In the genomic region with DNA sequence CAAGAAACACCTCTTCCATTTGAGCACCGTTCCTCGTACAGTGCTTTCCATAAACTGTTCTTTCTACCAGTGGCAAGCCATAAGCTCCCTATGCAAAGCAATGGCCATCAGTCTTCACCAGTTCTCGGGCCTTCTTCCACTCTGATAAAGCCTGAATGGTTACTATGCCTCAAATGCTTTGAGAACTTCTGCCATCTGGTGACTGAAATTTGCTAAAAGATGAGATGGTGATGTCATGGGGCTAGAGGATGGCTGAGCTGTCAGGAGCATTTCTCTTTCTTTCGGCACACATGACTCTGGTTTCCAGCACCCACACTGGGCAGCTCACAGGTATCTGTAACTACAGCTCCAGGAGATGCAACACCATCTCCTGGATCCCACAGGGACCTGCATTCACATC, we compare ENCODE assay signal across 9 mouse cellular contexts. TPM values are rescaled to one million over a fixed set of nuclear protein-coding genes. Genes with fewer than 3 reads are reported as not detected.
A peak's percentile ranks its signal among the peaks of the same experiment; 100 is the strongest.
DNase-seq lines count a peak whose midpoint lies in the region; ATAC-seq and TF ChIP-seq lines count a peak whose summit lies in the region.
"Had no signal": no experiment of that assay in that cellular context is flagged by ENCODE, and none has a peak within 500 bp of the region (broad histone marks: within the 10 kb centered on the region; RNA-seq: fewer than 3 reads in every experiment).

No protein-coding gene starts in this region.

- no peak overlapping the region for H3K4me3 ChIP-seq in gastrocnemius, adult 2 months
- H3K4me3 ChIP-seq in neural tube, embryonic 14.5 days (ENCODE audit: low read depth, low read length): no peak overlapping the region
- no peak overlapping the region for H3K4me3 ChIP-seq in forebrain, postnatal 0 days (ENCODE audit: low read depth, low read length)
- H3K4me3 ChIP-seq: erythroblast, embryonic 14.5 days had no signal

- 0 out of 2 replicates have a peak, but pooled peaks have one; percentile 69 for ATAC-seq in neural tube, embryonic 14.5 days (ENCODE audit: low read depth)
- peak; percentile 89 for ATAC-seq in forebrain, postnatal 0 days

- no peaks in the 10 kb centered on the region for H3K4me1 ChIP-seq in neural tube, embryonic 14.5 days (ENCODE audit: control insufficient read depth, insufficient read depth, low read length)
- H3K4me1 ChIP-seq in forebrain, postnatal 0 days (ENCODE audit: insufficient read depth): no peaks in the 10 kb centered on the region

- 76% methylated on average over 4 of the region's 4 CpGs for WGBS in neural tube, embryonic 14.5 days
- WGBS in forebrain, postnatal 0 days: 71% methylated on average over 4 of the region's 4 CpGs

- no peak overlapping the region for H3K4me2 ChIP-seq in neural tube, embryonic 14.5 days (ENCODE audit: low read depth, low read length)
- H3K4me2 ChIP-seq in forebrain, postnatal 0 days (ENCODE audit: low read depth): no peak overlapping the region

- H3K36me3 ChIP-seq in neural tube, embryonic 14.5 days (ENCODE audit: control insufficient read depth, insufficient read depth, low read length): no peaks in the 10 kb centered on the region
- H3K36me3 ChIP-seq in forebrain, postnatal 0 days (ENCODE audit: insufficient read depth): no peaks in the 10 kb centered on the region

- no peak overlapping the region for H3K9ac ChIP-seq in neural tube, embryonic 14.5 days (replicated peaks; ENCODE audit: low read depth, low read length)
- no peak overlapping the region for H3K9ac ChIP-seq in forebrain, postnatal 0 days

- intact Hi-C loops in gastrocnemius, adult 2 months (cut with DNase I): loop anchor here (2.0 to 5.0 kb wide), 2 partner anchors 176 to 365 kb away; no protein-coding TSS in a partner anchor

- no peak for DNase-seq in gastrocnemius, adult 2 months
- DNase-seq in gastrocnemius, adult 8-10 months (ENCODE audit: low spot score in 2 of 2): no peak
- DNase-seq in neural tube, embryonic 10.5 days (ENCODE audit: extremely low spot score, low spot score): no peak
- peak; percentile 64 for DNase-seq in forebrain, postnatal 0 days
- peak; percentile 6 for DNase-seq in lung, postnatal 14 days
- DNase-seq in c-Kit-positive CD71-positive TER-119-positive erythroid progenitor cells, embryonic 14.5 days (ENCODE audit: low spot score): no peak
- DNase-seq in gastrocnemius, postnatal 4 days (ENCODE audit: low spot score in 2 of 2): no peak

- no peaks in the 10 kb centered on the region for H3K9me3 ChIP-seq in neural tube, embryonic 14.5 days (ENCODE audit: control insufficient read depth, low read length)
- no peaks in the 10 kb centered on the region for H3K9me3 ChIP-seq in forebrain, postnatal 0 days (ENCODE audit: low read length)

- peak; percentile 45 for TF ChIP-seq CTCF in gastrocnemius, adult 2 months (IDR thresholded peaks at IDR 0.05)
- peak; percentile 70 for TF ChIP-seq CTCF in forebrain, postnatal 0 days (IDR thresholded peaks at IDR 0.05; ENCODE audit: low read depth)

- no peak overlapping the region for H3K27ac ChIP-seq in gastrocnemius, adult 2 months
- no peak overlapping the region for H3K27ac ChIP-seq in neural tube, embryonic 14.5 days (ENCODE audit: low read depth, low read length)
- H3K27ac ChIP-seq in forebrain, postnatal 0 days (ENCODE audit: low read depth, low read length): no peak overlapping the region

- no peaks in the 10 kb centered on the region for H3K27me3 ChIP-seq in neural tube, embryonic 14.5 days (ENCODE audit: control insufficient read depth, insufficient read depth, low read length)
- no peaks in the 10 kb centered on the region for H3K27me3 ChIP-seq in forebrain, postnatal 0 days (ENCODE audit: insufficient read depth, low read length)

RNA-seq across cellular contexts. Expression of a gene that starts 40.1 kb away (rescaled TPM):
- 10 to 100 TPM; 43.9 to 45.1 TPM for total RNA-seq in gastrocnemius, adult 2 months (2021)
- total RNA-seq in gastrocnemius, adult 8-10 months (2022): 10 to 100 TPM; 39.4 to 49.2 (median 40.6) TPM
- 178 and 191 TPM in 2 replicates for polyA plus RNA-seq in neural tube, embryonic 14.5 days (2014; fragmentation: Nextera tagmentation; extraction: Ambion mirVana)
- 95.9 and 105 TPM in 2 replicates for total RNA-seq in forebrain, postnatal 0 days (2014; rRNA removed)
- 151 and 155 TPM in 2 replicates for polyA plus RNA-seq in forebrain, postnatal 0 days (2015; fragmentation: Nextera tagmentation; extraction: Ambion mirVana)
- total RNA-seq in gastrocnemius, postnatal 4 days (2021): 10 to 100 TPM; 62.4 to 70.4 TPM

Comparison
In these comparisons a context has a peak if more than half of its experiments do, and no peak if none do; other contexts are left out.
1. DNase-seq: peak in forebrain, postnatal 0 days (single experiment) and lung, postnatal 14 days (single experiment); none in gastrocnemius, adult 2 months (single experiment), gastrocnemius, adult 8-10 months (0 of 2), neural tube, embryonic 10.5 days (single experiment), c-Kit-positive CD71-positive TER-119-positive erythroid progenitor cells, embryonic 14.5 days (single experiment) and gastrocnemius, postnatal 4 days (0 of 2).